ENCODE assay signal across 24 mouse cellular contexts in the genomic region with DNA sequence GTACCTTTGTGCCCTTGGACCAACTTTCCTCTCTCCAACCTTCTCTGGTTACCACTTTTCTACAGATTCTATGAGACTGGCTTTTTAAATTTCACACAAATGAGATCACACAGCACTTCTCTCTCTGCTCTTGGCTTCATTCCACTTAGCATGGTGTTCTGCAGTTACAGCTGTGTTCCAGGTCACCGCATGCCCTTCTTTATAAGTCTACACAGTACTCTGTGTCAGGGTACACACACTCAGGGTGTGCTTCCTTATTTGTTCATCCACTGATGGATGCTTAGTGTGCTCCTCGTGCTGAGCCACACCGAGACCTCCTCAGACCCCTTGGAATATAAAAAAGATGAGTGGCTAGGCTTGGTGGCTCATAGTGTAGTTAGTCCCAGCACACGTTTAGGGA. TPM values are rescaled to one million over a fixed set of nuclear protein-coding genes. Genes with fewer than 3 reads are reported as not detected.
DNase-seq lines count a peak whose midpoint lies in the region; ATAC-seq and TF ChIP-seq lines count a peak whose summit lies in the region.
"Had no signal": no experiment of that assay in that cellular context is flagged by ENCODE, and none has a peak within 500 bp of the region (broad histone marks: within the 10 kb centered on the region; RNA-seq: fewer than 3 reads in every experiment).

No protein-coding gene starts in this region.

- TF ChIP-seq CTCF in lung, postnatal 0 days (IDR thresholded peaks at IDR 0.05) = no peak
- no peak for TF ChIP-seq CTCF in lung, adult 2 months (IDR thresholded peaks at IDR 0.05; ENCODE audit: insufficient read depth, low read length)

- TF ChIP-seq POLR2A in lung, adult 2 months (IDR thresholded peaks at IDR 0.05; ENCODE audit: borderline replicate concordance, extremely low read depth, low read depth, low read length) = no peak

- H3K9me3 ChIP-seq in lung, postnatal 0 days (ENCODE audit: low read length) = no peaks in the 10 kb centered on the region
- no peaks in the 10 kb centered on the region for H3K9me3 ChIP-seq in liver, embryonic 16.5 days (replicated peaks; ENCODE audit: control insufficient read depth, low read length)
- H3K9me3 ChIP-seq: embryonic facial prominence, embryonic 10.5 days; forebrain, embryonic 10.5 days; heart, embryonic 15.5 days; hindbrain, embryonic 10.5 days had no signal

- TF ChIP-seq EP300 in lung, postnatal 0 days (IDR thresholded peaks at IDR 0.05) = no peak

- no peak overlapping the region for H3K4me2 ChIP-seq in lung, postnatal 0 days (replicated peaks; ENCODE audit: low read depth, low read length)
- no peak overlapping the region for H3K4me2 ChIP-seq in liver, embryonic 16.5 days (ENCODE audit: low read depth, low read length)
- H3K4me2 ChIP-seq: heart, embryonic 11.5 days; heart, embryonic 15.5 days; hindbrain, embryonic 14.5 days had no signal

- no peaks in the 10 kb centered on the region for H3K27me3 ChIP-seq in lung, postnatal 0 days (replicated peaks; ENCODE audit: insufficient read depth, low read length)
- H3K27me3 ChIP-seq in liver, embryonic 16.5 days (ENCODE audit: control insufficient read depth, insufficient read depth, low read depth, low read length) = no peaks in the 10 kb centered on the region
- H3K27me3 ChIP-seq: heart, embryonic 15.5 days; Patski had no signal

- peaks cover 12% of the 10 kb centered on the region; the same call in 1 of the 2 replicates for H3K4me1 ChIP-seq in lung, postnatal 0 days (ENCODE audit: insufficient read depth, low read depth, low read length)
- H3K4me1 ChIP-seq in lung, adult 2 months (ENCODE audit: control insufficient read depth, insufficient read depth, low read length) = peaks cover 12% of the 10 kb centered on the region
- H3K4me1 ChIP-seq in liver, embryonic 16.5 days (ENCODE audit: control insufficient read depth, low read depth, low read length) = peaks cover 53% of the 10 kb centered on the region

- no peaks in the 10 kb centered on the region for H3K36me3 ChIP-seq in lung, postnatal 0 days (ENCODE audit: insufficient read depth, low read length)
- H3K36me3 ChIP-seq in liver, embryonic 16.5 days (ENCODE audit: control insufficient read depth, insufficient read depth) = no peaks in the 10 kb centered on the region
- H3K36me3 ChIP-seq: embryonic facial prominence, embryonic 10.5 days; forebrain, embryonic 10.5 days; heart, embryonic 15.5 days; hindbrain, embryonic 10.5 days had no signal

- H3K27ac ChIP-seq in lung, postnatal 0 days (ENCODE audit: low read length) = no peak overlapping the region
- H3K27ac ChIP-seq in liver, embryonic 16.5 days (ENCODE audit: low read length) = peak overlapping the region; percentile 6; the same call in 1 of the 2 replicates
- H3K27ac ChIP-seq: embryonic facial prominence, embryonic 10.5 days; forebrain, embryonic 10.5 days; heart, adult 2 months; heart, embryonic 15.5 days; hindbrain, embryonic 10.5 days; hindbrain, embryonic 14.5 days had no signal

- H3K4me3 ChIP-seq in lung, postnatal 0 days (ENCODE audit: low read depth, low read length) = no peak overlapping the region
- H3K4me3 ChIP-seq in lung, adult 2 months (replicated peaks; ENCODE audit: extremely low read depth, low read depth, low read length) = no peak overlapping the region
- H3K4me3 ChIP-seq in liver, embryonic 16.5 days (ENCODE audit: low read depth, low read length) = no peak overlapping the region
- H3K4me3 ChIP-seq: embryonic facial prominence, embryonic 10.5 days; forebrain, embryonic 10.5 days; heart, adult 2 months; heart, embryonic 15.5 days; hindbrain, embryonic 10.5 days had no signal

- 63% methylated on average over 4 of the region's 4 CpGs for WGBS in lung, postnatal 0 days
- WGBS in lung, adult 2 months = 62% methylated on average over 4 of the region's 4 CpGs
- WGBS in liver, embryonic 16.5 days (ENCODE audit: insufficient replicate concordance) = 79% methylated on average over 4 of the region's 4 CpGs

- no peak for ATAC-seq in lung, postnatal 0 days
- ATAC-seq in liver, embryonic 16.5 days (ENCODE audit: low read depth) = no peak
- ATAC-seq: activated CD4-positive, CD25-positive, alpha-beta regulatory T cell, adult 4 months; forebrain, embryonic 14.5 days; Patski had no signal

- peak; percentile 64 for DNase-seq in heart, adult 11 months
- DNase-seq in heart, postnatal 4 days = no peak
- DNase-seq in lung, postnatal 0 days (ENCODE audit: low spot score) = peak; percentile 40
- no peak for DNase-seq in lung, adult 2 months
- peak; percentile 30 for DNase-seq in NIH3T3 (ENCODE audit: low read depth)
- no peak for DNase-seq in adrenal gland, postnatal 25 days
- no peak for DNase-seq in Muller cell, postnatal 12 days (ENCODE audit: inconsistent ontology term)
- DNase-seq: adrenal gland, adult 2 months; adrenal gland, postnatal 36 days; cerebellum, adult 2 months; cerebellum, postnatal 10 days; gastrocnemius, postnatal 36 days; heart, adult 2 months; heart, postnatal 14 days had no signal

- no peak overlapping the region for H3K9ac ChIP-seq in lung, postnatal 0 days (replicated peaks; ENCODE audit: low read depth)
- H3K9ac ChIP-seq in liver, embryonic 16.5 days (ENCODE audit: low read depth, low read length) = no peak overlapping the region
- H3K9ac ChIP-seq: heart, embryonic 15.5 days; hindbrain, embryonic 14.5 days had no signal

RNA-seq across cellular contexts. Expression of a gene that starts 1.5 kb away (rescaled TPM):
- 10 to 100 TPM; 25.7 to 25.8 TPM for total RNA-seq in heart, postnatal 4 days (2021)
- 24.5 and 24.9 TPM in 2 replicates for polyA plus RNA-seq in lung, postnatal 0 days (2015; fragmentation: Nextera tagmentation; extraction: Ambion mirVana)
- 7.1 and 11.0 TPM in 2 replicates for polyA plus RNA-seq in lung, adult 2 months (2012; rRNA removed)
- polyA plus RNA-seq in liver, embryonic 16.5 days (2015; fragmentation: Nextera tagmentation; extraction: Ambion mirVana) = 37.8 and 44.5 TPM in 2 replicates
- total RNA-seq in adrenal gland, postnatal 25 days (2021) = 41.0 and 47.2 TPM in 2 replicates

RNA-seq across cellular contexts. Expression of a gene that starts 9.5 kb away (rescaled TPM):
- total RNA-seq in heart, postnatal 4 days (2021) = 100 to 1,000 TPM; 117 to 118 TPM
- 82.1 and 94.4 TPM in 2 replicates for polyA plus RNA-seq in lung, postnatal 0 days (2015; fragmentation: Nextera tagmentation; extraction: Ambion mirVana)
- polyA plus RNA-seq in lung, adult 2 months (2012; rRNA removed) = 15.1 and 34.2 TPM in 2 replicates
- 70.8 and 80.2 TPM in 2 replicates for polyA plus RNA-seq in liver, embryonic 16.5 days (2015; fragmentation: Nextera tagmentation; extraction: Ambion mirVana)
- total RNA-seq in adrenal gland, postnatal 25 days (2021) = 122 and 142 TPM in 2 replicates

RNA-seq across cellular contexts. Expression of a gene that starts 30.8 kb away (rescaled TPM):
- 10 to 100 TPM; 45.4 to 57.1 TPM for total RNA-seq in heart, postnatal 4 days (2021)
- 75.1 and 79.7 TPM in 2 replicates for polyA plus RNA-seq in lung, postnatal 0 days (2015; fragmentation: Nextera tagmentation; extraction: Ambion mirVana)
- polyA plus RNA-seq in lung, adult 2 months (2012; rRNA removed) = 6.4 and 26.5 TPM in 2 replicates
- polyA plus RNA-seq in liver, embryonic 16.5 days (2015; fragmentation: Nextera tagmentation; extraction: Ambion mirVana) = 11.4 and 14.1 TPM in 2 replicates
- 20.9 and 31.1 TPM in 2 replicates for total RNA-seq in adrenal gland, postnatal 25 days (2021)

Comparison
In these comparisons a context has a peak if more than half of its experiments do, and no peak if none do; other contexts are left out.
1. DNase-seq: peak in heart, adult 11 months (single experiment), lung, postnatal 0 days (single experiment) and NIH3T3 (single experiment); none in heart, postnatal 4 days (single experiment), lung, adult 2 months (single experiment), adrenal gland, postnatal 25 days (single experiment) and Muller cell, postnatal 12 days (single experiment).